Mouse (Mus musculus) embryonic fibroblast, embryonic 13.5 days (primary cell): ENCODE data around the gene Yars.

Source experiments
- CTCF ChIP-seq: IDR thresholded peaks from 2 replicates; pipeline ENCODE4 v1.5.1; 2011; ENCODE audit warnings: mild to moderate bottlenecking, control low read depth, low read length, moderate library complexity, borderline replicate concordance; ENCODE audit not compliant: insufficient read depth
- POLR2A ChIP-seq: IDR thresholded peaks from 2 replicates; pipeline ENCODE4 v1.6.1; 2011; ENCODE audit warnings: low read depth, mild to moderate bottlenecking, control low read depth, low read length, moderate library complexity

DNA sequence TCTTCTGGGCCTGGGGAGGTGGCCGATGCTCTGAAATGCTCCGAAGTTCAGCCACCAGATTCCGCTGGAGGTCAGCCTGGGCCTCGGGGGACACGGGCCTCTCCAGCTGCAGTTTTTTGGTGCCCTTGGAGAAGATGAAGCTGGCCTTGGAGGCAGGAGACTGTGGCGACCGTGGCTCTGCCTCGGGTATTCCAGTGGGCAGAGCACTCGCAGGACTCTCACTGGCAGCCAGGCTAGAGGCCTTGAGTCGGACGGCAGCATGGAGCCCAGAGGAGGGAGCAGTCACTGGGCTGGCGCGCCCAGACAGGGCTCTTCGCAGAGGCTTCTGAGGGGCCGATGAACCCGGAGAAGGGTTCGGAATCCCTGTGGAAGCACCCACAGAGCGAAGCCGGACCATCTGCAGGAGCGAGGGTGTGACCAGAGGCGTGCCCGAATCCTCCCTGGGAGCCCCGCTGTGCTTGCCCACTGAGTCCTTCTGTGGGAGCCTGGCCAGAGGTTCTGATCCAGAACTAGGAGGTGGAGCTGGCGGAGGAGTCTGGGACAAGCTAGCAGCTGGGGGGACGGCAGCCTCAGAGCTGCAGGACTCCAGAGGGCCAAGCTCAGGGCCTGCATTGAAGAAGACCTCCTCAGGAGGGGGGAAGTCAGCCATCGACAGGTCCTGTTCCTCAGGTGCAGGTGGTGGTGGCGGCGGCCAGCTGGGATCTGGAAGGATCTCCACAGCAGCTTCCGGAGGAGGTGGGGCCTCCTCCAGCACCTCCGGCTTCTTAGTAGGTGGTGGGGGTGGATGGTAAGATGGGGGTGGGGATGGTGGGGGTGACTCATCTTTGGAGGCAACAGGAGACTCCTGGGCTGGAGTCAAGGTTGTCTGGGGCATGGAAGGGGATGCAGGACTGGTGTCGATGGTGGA is 32.7 kb downstream of the Yars start:
- no peak for TF ChIP-seq POLR2A
- TF ChIP-seq CTCF = no peak
